Mouse (Mus musculus) thymus, postnatal 25 days (tissue): ENCODE results near the gene Ank2.
"Not testable (repeated sequence)": the region's sequence is repeated elsewhere in the genome, so short reads cannot be mapped to it uniquely, and the experiment has no call there.

Experiments used
- DNase-seq: peaks from one replicate; pipeline ENCODE4 v3.0.0; 2022

Ank2 gene

GRCm38 (mm10) chr3:127480369-127480768, 18.8 kb downstream of the Ank2 start:
- DNase-seq = not testable (repeated sequence)

- DNase-seq = no peak
These were observed 25.0 kb downstream of the Ank2 start for GRCm38 (mm10) chr3:127474115-127474514.

- no peak for DNase-seq
These were observed 29.9 kb downstream of the Ank2 start for GRCm38 (mm10) chr3:127469164-127469752.

DNA sequence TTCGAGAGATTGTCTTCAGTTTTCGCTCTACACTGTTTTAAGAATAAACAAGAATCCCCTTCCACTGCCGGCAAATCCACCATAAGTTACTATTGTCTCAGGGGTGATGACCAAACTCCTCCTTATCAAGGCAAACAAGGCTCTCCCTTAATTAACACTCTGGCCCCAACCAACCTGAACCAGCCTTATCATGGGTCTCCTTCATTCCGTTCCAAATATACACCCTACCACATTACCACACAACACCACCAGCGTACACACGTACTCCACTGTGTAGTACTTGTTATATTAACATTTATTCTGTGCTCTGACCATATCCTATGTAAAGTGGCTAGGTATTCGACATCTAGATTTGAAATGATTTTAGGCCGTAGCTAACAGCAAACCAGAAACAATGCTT, 30.6 kb downstream of the Ank2 start:
- no peak for DNase-seq

DNA sequence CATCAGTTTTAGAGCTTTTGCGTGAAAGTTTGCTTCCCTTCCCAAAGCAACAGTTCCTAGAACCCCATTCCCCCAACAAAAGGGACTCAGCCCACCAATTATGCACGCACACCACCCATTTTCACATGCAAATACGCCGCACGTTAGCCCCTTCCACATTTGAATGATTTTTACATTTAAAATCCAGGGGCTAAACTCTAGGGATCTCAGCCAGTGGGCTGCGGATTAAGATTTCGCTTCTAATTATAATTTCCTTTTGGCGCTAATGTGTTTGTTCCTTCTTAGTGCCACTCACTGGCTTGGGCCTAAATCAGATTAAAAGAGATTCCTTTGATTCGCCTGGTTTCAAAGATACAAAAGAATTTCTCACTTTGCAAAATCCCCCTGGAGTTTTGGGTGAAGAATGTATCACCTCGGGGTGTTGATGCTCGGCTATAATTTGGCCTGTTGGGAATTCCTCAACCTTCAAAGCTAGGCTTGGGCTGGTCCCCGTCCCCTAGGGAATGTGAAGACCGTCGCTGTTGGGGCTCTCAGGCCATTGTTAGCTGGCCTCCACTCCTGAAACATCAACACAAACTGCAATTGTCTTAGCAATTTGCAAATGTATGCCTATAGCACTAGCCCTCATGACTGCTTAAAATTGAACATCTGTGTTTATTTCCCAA, 35.2 kb downstream of the Ank2 start:
- no peak for DNase-seq

DNA sequence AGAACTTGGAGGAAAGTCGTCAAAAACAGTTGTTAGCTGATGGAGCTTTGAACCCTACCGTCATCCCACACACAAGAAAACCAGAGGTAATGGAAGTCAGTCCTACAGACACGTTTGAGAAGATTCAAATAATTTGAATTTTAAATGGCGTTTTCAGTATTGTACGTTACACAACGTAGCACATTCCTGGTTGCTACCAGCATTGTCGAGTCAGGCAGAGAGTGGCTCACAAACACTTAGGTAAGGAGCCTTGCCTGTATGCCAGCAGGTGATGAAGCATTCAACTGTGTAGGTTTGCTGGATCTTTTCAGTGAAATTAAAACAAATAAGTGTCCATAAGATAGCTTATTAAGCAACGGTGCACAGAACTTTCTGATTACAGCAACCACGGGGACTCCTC, 36.0 kb downstream of the Ank2 start:
- DNase-seq = no peak

DNA sequence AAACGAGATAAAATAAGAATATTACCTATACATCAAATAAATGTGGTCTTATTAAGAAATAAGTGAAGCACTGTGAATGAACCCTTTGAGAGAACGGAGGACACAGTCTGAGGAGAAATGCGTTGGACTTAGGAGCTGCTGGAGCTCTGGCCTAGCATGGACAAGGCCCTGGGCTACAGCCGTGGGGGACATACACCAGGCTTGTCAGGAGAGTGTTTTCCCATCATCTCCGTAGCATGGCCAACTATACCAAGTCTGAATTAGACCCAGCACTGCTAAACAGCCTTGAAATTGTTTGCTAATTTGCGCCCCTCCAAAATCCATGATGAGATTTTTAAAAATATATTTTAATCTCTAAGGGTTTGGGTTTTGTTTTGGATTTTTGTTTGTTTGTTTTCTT, 36.7 kb downstream of the Ank2 start:
- DNase-seq = no peak

GRCm38 (mm10) chr3:127460891-127461437, 38.2 kb downstream of the Ank2 start:
- no peak for DNase-seq

DNA sequence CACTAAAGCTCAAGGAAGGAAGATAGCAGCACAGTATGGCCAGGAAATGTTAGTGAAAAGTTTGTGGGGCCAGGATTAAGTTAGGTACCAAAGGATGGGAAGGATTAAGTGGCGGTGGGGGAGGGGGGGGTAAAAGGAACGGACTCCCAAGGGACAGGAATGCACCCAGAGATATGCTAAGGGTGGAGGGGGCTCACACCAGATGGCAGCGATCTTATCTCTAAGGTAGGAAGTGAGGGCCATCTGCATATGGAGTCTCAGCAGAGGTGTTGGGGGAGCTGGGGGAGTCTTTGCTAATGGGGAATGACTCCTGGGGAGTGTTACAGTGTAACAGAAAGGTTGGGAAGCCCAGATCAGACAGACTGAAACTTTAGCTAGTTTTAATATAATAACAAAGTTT, 39.3 kb downstream of the Ank2 start:
- DNase-seq = no peak

DNA sequence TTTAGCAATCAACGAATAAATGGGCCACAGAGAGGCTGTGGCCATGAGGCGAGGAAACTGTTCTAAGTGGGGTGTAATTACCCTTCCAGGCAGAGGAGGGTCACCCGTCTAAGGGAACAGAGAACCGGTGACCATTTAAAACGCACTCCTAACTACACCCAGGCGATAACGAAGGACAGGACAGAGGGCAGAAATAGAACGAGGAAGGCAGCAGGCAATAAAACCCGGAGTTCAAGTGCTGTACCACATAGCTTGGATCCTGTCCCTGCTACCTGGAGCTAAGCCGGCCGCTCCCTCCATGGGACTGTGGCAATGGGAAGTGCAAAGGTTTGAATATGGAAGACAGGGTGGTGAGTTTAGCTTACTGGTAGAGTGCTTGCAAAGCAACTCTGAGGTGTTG, 40.2 kb downstream of the Ank2 start:
- no peak for DNase-seq

GRCm38 (mm10) chr3:127458420-127458798, 40.7 kb downstream of the Ank2 start:
- no peak for DNase-seq

- DNase-seq = no peak
These were observed 41.3 kb downstream of the Ank2 start for GRCm38 (mm10) chr3:127457761-127458419.

- DNase-seq = no peak
These were observed 45.4 kb downstream of the Ank2 start for GRCm38 (mm10) chr3:127453738-127454137.

DNA sequence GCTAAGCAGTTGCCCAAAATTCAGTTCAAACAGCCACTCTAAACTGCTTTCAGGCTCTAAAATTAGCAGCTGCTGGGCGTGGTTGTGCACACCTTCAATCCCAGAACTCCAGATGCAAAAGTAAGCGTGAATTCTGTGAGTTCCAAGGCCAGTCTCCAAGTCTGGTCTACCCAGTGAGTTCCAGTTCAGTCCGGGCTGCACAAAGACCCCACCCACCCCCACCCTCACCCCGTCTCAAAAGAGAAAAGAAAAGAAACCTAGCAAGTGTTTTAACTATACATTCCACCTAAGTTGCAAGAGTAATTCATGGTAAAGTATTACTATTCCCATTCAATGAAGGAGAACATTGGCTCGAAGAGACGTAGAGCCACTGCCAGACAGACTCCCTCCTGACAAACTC, 45.9 kb downstream of the Ank2 start:
- DNase-seq = no peak

DNA sequence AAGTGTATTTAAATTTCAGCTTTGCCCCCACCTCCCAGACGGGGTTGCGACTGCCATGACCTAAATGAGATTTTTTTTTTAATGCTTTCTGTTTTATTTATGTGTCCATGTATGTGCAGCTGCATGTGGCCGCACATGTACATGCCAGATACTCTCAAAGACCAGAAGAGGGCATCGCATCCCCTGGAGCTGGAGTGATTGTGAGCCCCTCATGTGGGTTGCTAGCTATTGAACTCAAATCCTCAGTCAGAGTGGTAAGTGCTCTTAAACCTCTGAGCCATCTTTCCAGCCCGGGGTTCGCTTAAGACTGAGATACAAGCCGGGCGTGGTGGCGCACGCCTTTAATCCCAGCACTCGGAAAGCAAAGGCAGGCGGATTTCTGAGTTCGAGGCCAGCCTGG, 46.9 kb downstream of the Ank2 start:
- no peak for DNase-seq

DNA sequence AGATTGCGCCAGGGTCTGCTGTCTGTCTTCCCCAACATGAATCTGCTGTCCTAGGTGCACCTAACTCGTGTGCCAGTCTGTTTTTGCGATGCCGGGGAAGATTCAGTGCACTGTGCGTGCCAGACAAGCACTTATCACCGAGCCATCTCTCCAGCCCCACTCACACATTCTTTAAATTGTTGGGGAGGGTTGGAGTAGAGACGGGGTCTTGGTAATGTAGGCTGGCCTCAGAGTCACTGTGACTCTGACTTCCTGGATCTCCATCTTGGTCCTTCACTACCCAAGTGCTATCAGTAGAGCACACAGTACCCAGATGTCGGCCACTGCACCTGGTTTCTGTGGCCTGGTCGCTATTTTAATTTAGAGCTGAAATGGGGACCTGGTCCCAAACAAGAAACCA, 47.4 kb downstream of the Ank2 start:
- no peak for DNase-seq

DNA sequence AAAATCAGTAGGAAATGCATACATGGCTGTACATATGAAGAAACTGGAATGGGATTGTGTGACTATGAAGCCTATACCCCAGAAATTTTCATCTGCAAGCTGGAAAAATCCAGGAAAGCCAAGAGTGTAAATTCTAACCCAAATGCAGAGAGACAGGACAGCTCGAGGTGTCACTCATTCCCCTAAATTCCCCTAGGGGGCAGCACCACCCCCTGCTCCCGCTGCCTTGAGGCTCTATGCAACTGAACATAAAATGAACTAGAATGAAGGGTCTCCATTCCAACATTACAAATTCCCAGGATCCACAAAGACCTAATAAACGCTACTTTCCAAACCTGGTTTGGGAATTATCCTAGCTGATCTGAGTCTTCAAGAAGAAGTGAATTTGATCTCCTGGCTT, 48.1 kb downstream of the Ank2 start:
- DNase-seq = peak; percentile 3

- peak; percentile 10 for DNase-seq
These were observed 53.0 kb downstream of the Ank2 start for GRCm38 (mm10) chr3:127446173-127446572.

DNA sequence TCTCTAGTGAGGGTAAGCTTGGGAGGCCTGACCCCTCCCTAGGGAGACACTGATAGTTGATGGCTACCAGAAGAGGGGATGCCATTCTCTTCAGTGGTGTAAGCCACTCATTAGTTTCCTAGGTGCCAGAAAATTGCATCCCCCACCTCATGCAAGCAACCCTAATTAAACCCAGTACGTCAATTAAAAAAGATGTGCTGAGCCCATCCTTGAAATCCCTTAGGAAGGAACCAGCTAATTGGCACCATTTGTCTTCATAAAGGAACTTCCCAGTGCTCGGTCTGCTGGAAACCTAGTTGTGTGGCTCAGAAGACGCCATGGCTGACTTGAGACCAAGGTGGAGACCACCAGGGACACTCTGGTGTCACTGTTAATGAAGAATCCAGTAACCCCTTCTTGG, 65.9 kb downstream of the Ank2 start:
- DNase-seq = no peak

- DNase-seq = no peak
These were observed 69.3 kb downstream of the Ank2 start for GRCm38 (mm10) chr3:127429866-127430265.

DNA sequence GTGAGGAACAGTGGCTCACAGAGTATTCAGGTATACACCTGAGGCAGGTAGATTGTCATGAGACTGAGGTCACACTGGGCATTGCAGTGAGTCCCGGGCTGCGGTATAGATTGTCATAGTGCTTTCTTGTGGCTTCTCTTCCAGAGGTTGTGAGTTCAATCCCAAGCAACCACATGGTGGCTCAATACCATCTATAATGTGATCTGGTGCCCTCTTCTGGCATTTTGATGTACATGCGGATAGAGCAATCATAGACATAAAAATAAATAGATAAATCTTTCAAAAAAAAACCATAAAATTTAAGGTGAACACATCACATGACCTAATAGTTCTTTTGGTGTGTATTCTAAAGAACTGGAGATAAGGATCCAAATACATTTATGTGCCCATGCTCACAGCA, 70.6 kb downstream of the Ank2 start:
- DNase-seq = no peak

GRCm38 (mm10) chr3:127416950-127417349, 82.2 kb downstream of the Ank2 start:
- no peak for DNase-seq

DNA sequence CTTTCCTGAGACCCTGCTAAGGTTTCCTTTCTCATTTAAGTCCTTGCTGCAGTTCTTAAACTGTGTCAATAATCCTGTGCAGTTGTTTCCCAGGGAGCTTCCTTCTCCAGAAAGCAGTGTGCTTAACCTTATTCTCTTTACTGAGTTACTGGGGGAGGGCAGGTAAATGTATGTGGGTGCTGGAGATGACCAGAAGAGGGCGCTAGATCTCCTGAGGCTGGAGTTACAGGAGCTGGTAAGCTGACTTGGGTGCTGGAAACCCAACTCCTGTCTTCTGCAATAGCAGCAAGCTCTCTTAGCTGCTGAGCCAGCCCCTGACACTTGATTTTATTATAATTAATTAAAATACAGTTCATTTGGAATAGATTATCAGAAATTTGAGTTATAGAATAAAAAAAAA, 84.7 kb downstream of the Ank2 start:
- DNase-seq = no peak
